Mouse (Mus musculus) CD4-positive, CD25-positive, alpha-beta regulatory T cell, adult 2 months (primary cell): ENCODE measurements around the gene Sval3.

Source experiments
- DNase-seq: peaks from one replicate; pipeline ENCODE4 v3.0.0-alpha.2; 2012; ENCODE audit warnings: low read depth, low spot score

Gene Sval3

DNA sequence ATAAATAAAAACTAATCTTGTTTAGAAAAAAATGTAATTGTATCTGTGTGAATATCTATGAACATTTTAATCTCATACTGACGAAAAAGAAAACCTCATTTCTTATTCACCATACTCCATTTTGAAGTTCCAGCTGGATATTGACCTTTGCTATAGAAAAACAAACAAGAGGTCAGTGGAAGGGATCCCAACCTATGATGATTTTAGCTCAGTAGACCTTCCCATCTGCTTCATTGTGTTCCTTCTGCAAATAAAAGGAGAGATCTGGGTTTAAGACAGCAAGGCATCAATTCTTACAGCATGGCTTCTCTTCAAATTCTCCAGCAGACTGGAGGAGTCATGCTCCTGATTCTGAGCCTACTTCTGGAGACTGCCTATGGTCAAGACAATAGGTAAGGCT lies at the start of gene Sval3:
TSS of gene Sval3 (plus strand) at position 301 of the 400 bp plus-strand sequence.
- DNase-seq, result no peak

DNA sequence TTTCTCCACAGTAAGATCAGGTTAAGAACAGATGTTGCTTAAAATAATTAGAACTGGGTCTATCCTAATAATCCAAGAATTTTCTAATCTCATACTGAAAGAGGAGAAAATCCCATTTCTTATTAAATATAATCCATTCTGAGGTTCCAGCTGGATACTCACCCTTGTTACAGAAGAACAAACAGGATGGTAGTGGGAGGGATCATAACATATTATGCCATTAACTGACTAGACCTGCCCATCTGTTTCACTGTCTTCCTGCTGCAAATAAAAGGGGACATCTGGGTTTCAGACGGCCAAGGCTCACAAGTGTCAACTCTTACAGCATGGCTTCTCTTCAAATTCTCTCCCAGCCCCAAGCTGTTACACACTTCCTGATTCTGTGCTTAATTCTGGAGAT lies 16.6 kb upstream of the Sval3 start, which contains the start of gene Sval1:
TSS of gene Sval1 (plus strand) at position 301 of the 400 bp plus-strand sequence.
- DNase-seq, result no peak
